Mouse (Mus musculus) intestine, embryonic 15.5 days (tissue): ENCODE results near the gene Nfam1. TPM values are rescaled to one million over a fixed set of nuclear protein-coding genes. Genes with fewer than 3 reads are reported as not detected.
A peak's percentile ranks its signal among the peaks of the same experiment; 100 is the strongest.
"Not testable (repeated sequence)": the region's sequence is repeated elsewhere in the genome, so short reads cannot be mapped to it uniquely, and the experiment has no call there.

Experiments
- ATAC-seq: fragments of 200-750 bp; cut with Nextera tagmentation; 2 replicates; pipeline ENCODE4 v1.8.0; 2017; ENCODE audit warnings: moderate TSS enrichment, moderate library complexity
- H3K27ac ChIP-seq: fragments of 300-500 bp; sonication (generic); 2 replicates; pipeline ENCODE4 v1.5.1; 2015; ENCODE audit warnings: mild to moderate bottlenecking, inconsistent platforms
- H3K27me3 ChIP-seq: fragments of 300-500 bp; sonication (generic); replicated peaks from 2 replicates; pipeline ENCODE4 v1.6.1; 2015; ENCODE audit warnings: inconsistent platforms
- H3K36me3 ChIP-seq: fragments of 300-500 bp; sonication (generic); 2 replicates; pipeline ENCODE4 v1.6.1; 2015; ENCODE audit warnings: inconsistent platforms
- H3K4me1 ChIP-seq: fragments of 300-500 bp; sonication (generic); replicated peaks from 2 replicates; pipeline ENCODE4 v1.6.1; 2015; ENCODE audit warnings: inconsistent platforms
- H3K4me2 ChIP-seq: fragments of 300-500 bp; sonication (generic); replicated peaks from 2 replicates; pipeline ENCODE4 v1.6.1; 2015; ENCODE audit warnings: mild to moderate bottlenecking, inconsistent platforms
- H3K4me3 ChIP-seq: fragments of 300-500 bp; sonication (generic); replicated peaks from 2 replicates; pipeline ENCODE4 v1.5.1; 2015; ENCODE audit warnings: inconsistent platforms
- H3K9ac ChIP-seq: fragments of 300-500 bp; sonication (generic); 2 replicates; pipeline ENCODE4 v1.6.1; 2015; ENCODE audit warnings: inconsistent platforms
- H3K9me3 ChIP-seq: fragments of 300-500 bp; sonication (generic); 2 replicates; pipeline ENCODE4 v1.6.1; 2016; ENCODE audit warnings: inconsistent platforms
- WGBS: fragments of 180-500 bp; shearing (Covaris S2); methylation state at CpG from one replicate; pipeline ENCODE4 v1.1.7; 2015; 5-methylcytosine and 5-hydroxymethylcytosine counted together
- polyA plus RNA-seq: library from polyadenylated mRNA; unstranded; fragments of >200 nt; fragmentation: Nextera tagmentation; extraction: Ambion mirVana; gene quantifications from 2 replicates; pipeline ENCODE4 v1.2.1, GENCODE M21; 2015

Gene Nfam1
- polyA plus RNA-seq: 3.7 and 3.8 TPM in 2 replicates

GRCm38 (mm10) chr15:83032981-83033541 lies at the start of gene Nfam1:
TSS of gene Nfam1 (minus strand) at chr15:83033306.
- H3K9me3 ChIP-seq: no peaks in the 10 kb centered on the region
- ATAC-seq: no peak
- H3K27ac ChIP-seq: no peak within 1 kb of the TSS
- H3K4me3 ChIP-seq: no peak within 1 kb of the TSS
- H3K9ac ChIP-seq: no peak within 1 kb of the TSS
- H3K27me3 ChIP-seq: 0 out of 2 replicates have a peak, but pooled peaks cover 3% of the 10 kb centered on the region
- 0 out of 2 replicates have a peak within 1 kb of the TSS, but pooled peaks have one; percentile 4 for H3K4me2 ChIP-seq
- H3K4me1 ChIP-seq: peaks cover 40% of the 10 kb centered on the region
- WGBS: 54% methylated on average over 17 of the region's 17 CpGs
- no peaks in the 10 kb centered on the region for H3K36me3 ChIP-seq

DNA sequence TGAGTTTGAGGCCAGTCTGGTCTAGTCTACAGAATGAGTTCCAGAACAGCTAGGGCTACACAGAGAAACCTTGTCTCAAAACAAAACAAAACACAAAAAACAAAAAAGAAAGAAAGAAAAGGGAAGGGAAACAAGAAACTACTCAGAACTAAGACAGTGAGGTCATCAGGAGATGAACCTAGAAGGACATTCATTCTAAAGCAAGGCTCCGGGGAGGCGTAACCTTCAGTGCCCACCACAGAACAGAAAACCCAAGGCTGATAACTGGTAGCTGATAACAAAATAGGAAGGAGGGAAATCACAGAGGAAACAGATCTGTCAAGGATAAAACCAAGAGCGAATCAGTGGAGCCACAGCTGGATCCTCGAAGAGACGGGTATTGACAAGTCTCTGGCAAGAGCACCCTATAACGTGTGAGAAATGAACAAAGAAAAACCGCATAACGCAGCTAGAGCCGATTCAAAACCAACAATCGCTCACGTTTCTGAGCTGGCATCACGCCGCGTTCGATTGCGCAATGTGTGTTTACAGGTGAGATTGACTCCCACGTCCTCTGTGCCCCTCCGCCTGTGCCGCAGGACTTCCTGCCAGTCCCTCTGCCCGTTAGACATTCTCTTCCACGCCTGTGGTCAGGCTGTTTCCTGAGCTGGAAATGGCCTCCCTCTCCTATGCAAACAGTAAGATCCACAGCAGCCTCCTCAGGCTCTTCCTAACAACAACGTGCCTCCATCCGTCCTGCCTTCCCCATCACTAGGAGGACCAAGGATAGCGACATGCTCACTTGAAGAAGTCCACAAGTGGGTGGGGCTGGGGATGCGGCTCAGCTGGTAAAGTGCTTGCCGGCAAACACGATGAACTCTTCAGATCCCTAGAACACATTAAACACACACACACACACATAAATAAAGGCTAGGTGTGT lies 42.8 kb upstream of the Nfam1 start:
- Histone ChIP-seq H3K27me3 (0 out of 2 replicates have a peak, but pooled peaks cover 6% of the 10 kb centered on the region), H3K4me1 (peaks cover 2% of the 10 kb centered on the region; the same call in 1 of the 2 replicates), H3K9ac (no peak overlapping the region), H3K27ac (no peak overlapping the region), H3K9me3 (no peaks in the 10 kb centered on the region), H3K4me2 (no peak overlapping the region), H3K36me3 (no peaks in the 10 kb centered on the region), H3K4me3 (no peak overlapping the region)
- ATAC-seq: no peak
- 47% methylated on average over 27 of the region's 27 CpGs for WGBS

GRCm38 (mm10) chr15:83074179-83074578 lies 41.1 kb upstream of the Nfam1 start:
- WGBS: 88% methylated on average over 4 of the region's 4 CpGs
- peaks cover 2% of the 10 kb centered on the region; the same call in 1 of the 2 replicates for H3K4me1 ChIP-seq
- H3K4me3 ChIP-seq: no peak overlapping the region
- H3K36me3 ChIP-seq: no peaks in the 10 kb centered on the region
- ATAC-seq: no peak
- H3K4me2 ChIP-seq: no peak overlapping the region
- H3K27me3 ChIP-seq: 0 out of 2 replicates have a peak, but pooled peaks cover 6% of the 10 kb centered on the region
- H3K27ac ChIP-seq: no peak overlapping the region
- H3K9me3 ChIP-seq: no peaks in the 10 kb centered on the region
- no peak overlapping the region for H3K9ac ChIP-seq

- no peak overlapping the region for H3K9ac ChIP-seq
- no peak overlapping the region for H3K4me3 ChIP-seq
- no peak for ATAC-seq
- no peaks in the 10 kb centered on the region for H3K9me3 ChIP-seq
- 0 out of 2 replicates have a peak, but pooled peaks cover 6% of the 10 kb centered on the region for H3K27me3 ChIP-seq
- H3K4me1 ChIP-seq: peaks cover 2% of the 10 kb centered on the region; the same call in 1 of the 2 replicates
- no peak overlapping the region for H3K4me2 ChIP-seq
- H3K27ac ChIP-seq: no peak overlapping the region
- H3K36me3 ChIP-seq: no peaks in the 10 kb centered on the region
- 85% methylated on average over 5 of the region's 5 CpGs for WGBS
Observed at GRCm38 (mm10) chr15:83071752-83072151, 38.6 kb upstream of the Nfam1 start.

DNA sequence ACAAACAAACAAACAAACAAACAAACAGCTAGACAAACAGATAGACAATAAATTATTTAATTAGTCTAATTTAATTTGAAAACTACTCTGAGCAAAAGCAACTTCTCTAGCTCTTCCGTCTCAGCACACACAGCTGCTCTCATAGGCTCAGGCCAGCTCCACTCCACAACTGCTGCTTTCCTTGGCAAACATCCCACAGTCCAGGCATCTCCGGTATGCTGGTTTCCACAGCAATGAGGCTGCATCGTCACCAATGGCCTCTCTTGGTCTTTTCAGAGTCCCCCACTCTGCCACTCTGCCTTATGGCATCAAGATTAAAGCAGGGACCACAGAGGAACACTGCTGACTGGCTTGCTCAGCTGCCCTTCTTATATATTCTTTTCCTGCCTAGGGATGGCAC lies 37.8 kb upstream of the Nfam1 start:
- Histone ChIP-seq H3K9me3 (no peaks in the 10 kb centered on the region), H3K27me3 (no peaks in the 10 kb centered on the region), H3K4me1 (peaks cover 2% of the 10 kb centered on the region; the same call in 1 of the 2 replicates), H3K36me3 (no peaks in the 10 kb centered on the region), H3K9ac (no peak overlapping the region), H3K4me3 (no peak overlapping the region), H3K27ac (0 out of 2 replicates have a peak overlapping the region, but pooled peaks have one; percentile 17), H3K4me2 (no peak overlapping the region)
- 0 out of 2 replicates have a peak, but pooled peaks have one; percentile 39 for ATAC-seq
- WGBS: 32% methylated on average over 3 of the region's 3 CpGs

DNA sequence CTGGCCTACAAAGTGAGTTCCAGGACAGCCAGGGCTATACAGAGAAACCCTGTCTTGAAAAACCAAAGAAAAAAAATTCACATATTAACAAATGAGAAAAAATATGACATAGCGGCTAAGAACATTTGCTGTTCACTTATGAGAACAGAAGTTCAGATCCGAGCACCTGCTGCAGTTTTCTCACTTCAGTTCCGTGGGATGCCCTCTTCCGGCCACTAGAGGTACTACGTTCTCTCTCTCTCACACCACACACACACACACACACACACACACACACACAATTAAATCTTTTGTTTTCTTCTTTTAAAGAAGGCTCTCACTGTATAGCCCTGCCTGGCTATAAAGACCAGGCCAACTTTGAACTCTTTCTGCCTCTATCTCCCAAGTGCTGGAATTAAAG lies 35.2 kb upstream of the Nfam1 start:
- no peak for ATAC-seq
- Histone ChIP-seq H3K27me3 (no peaks in the 10 kb centered on the region), H3K9ac (no peak overlapping the region), H3K27ac (no peak overlapping the region), H3K4me2 (no peak overlapping the region), H3K4me1 (0 out of 2 replicates have a peak, but pooled peaks cover 2% of the 10 kb centered on the region), H3K9me3 (no peaks in the 10 kb centered on the region), H3K4me3 (no peak overlapping the region), H3K36me3 (no peaks in the 10 kb centered on the region)
- WGBS: 93% methylated on average over 5 of the region's 5 CpGs

GRCm38 (mm10) chr15:83065543-83065942 lies 32.4 kb upstream of the Nfam1 start:
- Histone ChIP-seq H3K36me3 (no peaks in the 10 kb centered on the region), H3K9ac (no peak overlapping the region), H3K4me2 (no peak overlapping the region), H3K27ac (no peak overlapping the region), H3K27me3 (no peaks in the 10 kb centered on the region), H3K4me3 (no peak overlapping the region), H3K4me1 (no peaks in the 10 kb centered on the region), H3K9me3 (no peaks in the 10 kb centered on the region)
- ATAC-seq: no peak
- WGBS: 63% methylated on average over 4 of the region's 4 CpGs

DNA sequence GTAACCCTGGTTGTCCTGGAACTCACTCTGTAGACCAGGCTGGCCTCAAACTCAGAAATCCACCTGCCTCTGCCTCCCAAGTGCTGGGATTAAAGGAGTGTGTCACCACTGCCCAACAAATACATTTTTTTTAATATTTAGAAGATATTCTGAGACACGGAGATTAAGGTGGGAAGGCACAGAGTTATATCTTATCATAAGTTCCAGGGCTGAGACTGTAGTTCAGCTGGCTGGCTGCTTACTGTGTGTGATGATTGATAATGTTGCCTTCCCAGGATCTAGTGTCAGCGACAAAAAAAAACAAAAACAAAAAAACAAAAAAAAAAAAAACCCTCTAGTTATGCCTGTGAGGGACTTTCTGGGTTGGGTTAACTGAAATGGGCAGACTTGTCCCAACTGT lies 29.5 kb upstream of the Nfam1 start:
- ATAC-seq, H3K27ac ChIP-seq, H3K4me1 ChIP-seq, H3K36me3 ChIP-seq, H3K27me3 ChIP-seq, H3K9ac ChIP-seq, H3K4me2 ChIP-seq, H3K9me3 ChIP-seq, H3K4me3 ChIP-seq: not testable (repeated sequence)
- WGBS: 84% methylated on average over 2 of the region's 2 CpGs

DNA sequence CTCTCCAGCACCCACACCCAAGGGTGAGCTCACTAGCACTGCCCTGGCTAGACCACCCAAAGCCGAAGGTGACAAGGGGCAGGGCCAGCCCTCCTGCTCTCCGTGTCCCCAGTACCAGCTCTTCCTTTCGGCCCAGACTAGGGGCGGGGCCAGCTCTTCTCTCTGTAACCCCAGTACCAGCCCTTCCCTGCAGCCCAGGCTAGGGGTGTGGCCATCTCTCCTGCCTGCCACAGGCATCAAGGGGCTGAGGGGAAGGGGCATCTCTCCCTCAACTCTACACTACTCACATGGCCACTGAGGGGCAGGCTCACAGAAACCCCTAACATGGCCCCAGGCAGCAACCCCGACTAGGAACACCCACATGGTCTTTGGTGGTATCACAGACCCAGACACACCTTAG lies 28.6 kb upstream of the Nfam1 start:
- Histone ChIP-seq H3K9me3 (no peaks in the 10 kb centered on the region), H3K9ac (no peak overlapping the region), H3K36me3 (no peaks in the 10 kb centered on the region), H3K4me3 (no peak overlapping the region), H3K4me1 (peaks cover 3% of the 10 kb centered on the region; the same call in 1 of the 2 replicates), H3K27ac (no peak overlapping the region), H3K4me2 (no peak overlapping the region), H3K27me3 (no peaks in the 10 kb centered on the region)
- ATAC-seq: peak; percentile 34; the same call in 1 of the 2 replicates
- 8% methylated on average over 5 of the region's 5 CpGs for WGBS

DNA sequence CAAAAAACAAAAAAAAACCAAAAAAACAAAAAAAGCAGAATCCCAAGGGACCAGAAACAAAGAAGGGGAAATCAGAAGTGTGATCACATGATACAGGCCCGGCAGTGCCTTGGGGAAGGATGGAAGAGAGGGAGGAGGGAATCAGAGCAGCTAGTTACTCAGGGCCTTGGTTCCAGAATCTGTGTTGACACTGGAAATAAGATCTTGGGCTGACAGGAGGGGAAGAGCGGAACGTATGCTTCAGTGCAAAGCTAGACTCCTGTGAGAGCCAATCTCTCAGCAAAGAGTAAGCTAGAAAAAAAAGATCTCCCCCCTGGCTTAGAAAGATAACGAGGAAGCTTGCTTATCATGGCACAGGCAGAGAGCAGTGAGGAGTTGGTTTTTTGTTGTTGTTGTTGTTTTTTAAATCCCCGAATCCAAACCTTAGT lies 26.1 kb upstream of the Nfam1 start:
- no peak overlapping the region for H3K9ac ChIP-seq
- no peak for ATAC-seq
- 57% methylated on average over 5 of the region's 5 CpGs for WGBS

GRCm38 (mm10) chr15:83057533-83057932 lies 24.4 kb upstream of the Nfam1 start:
- Histone ChIP-seq H3K4me3 (no peak overlapping the region), H3K4me2 (no peak overlapping the region), H3K4me1 (peaks cover 7% of the 10 kb centered on the region), H3K36me3 (no peaks in the 10 kb centered on the region), H3K27me3 (no peaks in the 10 kb centered on the region), H3K9ac (no peak overlapping the region), H3K27ac (no peak overlapping the region), H3K9me3 (no peaks in the 10 kb centered on the region)
- ATAC-seq: no peak
- WGBS: 67% methylated on average over 8 of the region's 8 CpGs

More for the DNA sequence above, 26.1 kb upstream of the Nfam1 start:
- H3K4me1 ChIP-seq: peaks cover 7% of the 10 kb centered on the region
- H3K4me3 ChIP-seq: no peak overlapping the region
- no peak overlapping the region for H3K4me2 ChIP-seq
- no peak overlapping the region for H3K27ac ChIP-seq
- no peaks in the 10 kb centered on the region for H3K27me3 ChIP-seq
- no peaks in the 10 kb centered on the region for H3K9me3 ChIP-seq
- H3K36me3 ChIP-seq: no peaks in the 10 kb centered on the region

DNA sequence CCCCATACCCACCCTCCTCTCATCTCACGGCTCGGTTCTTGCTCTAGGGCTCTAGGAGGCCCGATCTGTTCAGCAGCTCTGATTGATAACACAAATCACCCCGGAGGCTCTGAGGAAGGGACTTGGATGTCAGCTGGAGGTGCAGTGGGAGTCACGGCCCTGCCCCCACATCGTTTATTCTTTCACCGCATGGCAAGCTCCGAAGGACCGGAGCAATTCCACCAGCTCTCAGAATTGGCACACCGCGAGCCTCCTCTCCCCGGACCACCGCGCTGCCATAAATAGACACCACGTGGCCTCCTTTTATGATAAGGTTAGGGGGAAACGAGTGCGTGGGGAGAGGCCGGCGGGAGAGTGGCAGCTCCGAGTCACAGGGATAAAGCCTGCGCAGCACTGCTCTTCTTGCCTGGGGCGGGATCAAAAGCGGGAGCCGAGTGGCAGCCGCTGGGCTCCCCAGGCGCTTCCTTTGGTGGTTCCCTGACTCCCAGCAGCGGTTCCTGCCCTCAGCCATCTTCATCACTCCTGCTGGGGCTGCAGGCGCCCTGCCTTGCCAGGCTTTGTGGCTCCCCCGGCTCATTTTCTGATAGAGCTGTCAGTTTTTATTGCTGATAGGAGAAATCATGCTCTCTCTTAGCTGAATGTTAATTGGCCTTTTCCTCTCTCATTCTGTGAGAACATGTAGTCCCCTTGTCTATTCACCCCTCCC lies 23.4 kb upstream of the Nfam1 start:
- H3K36me3 ChIP-seq: no peaks in the 10 kb centered on the region
- peak overlapping the region; percentile 93 for H3K4me2 ChIP-seq
- no peaks in the 10 kb centered on the region for H3K27me3 ChIP-seq
- peak overlapping the region; percentile 45; the same call in 1 of the 2 replicates for H3K9ac ChIP-seq
- H3K9me3 ChIP-seq: no peaks in the 10 kb centered on the region
- under 1% methylated on average over 29 of the region's 29 CpGs for WGBS
- peak; percentile 63 for ATAC-seq
- peak overlapping the region; percentile 34 for H3K4me3 ChIP-seq
- H3K27ac ChIP-seq: no peak overlapping the region
- peaks cover 7% of the 10 kb centered on the region for H3K4me1 ChIP-seq
